Mouse (Mus musculus) cortical plate, adult 2 months (tissue): ENCODE measurements around the gene Fam198b.

Experiments
- CTCF ChIP-seq: fragments of 200-500 bp; IDR thresholded peaks from 2 replicates; pipeline ENCODE4 v1.5.1; 2011; ENCODE audit warnings: mild to moderate bottlenecking, control low read depth, low read length; ENCODE audit not compliant: insufficient read depth; ENCODE audit errors: extremely low read depth
- POLR2A ChIP-seq: fragments of 200-500 bp; IDR thresholded peaks from 2 replicates; pipeline ENCODE4 v1.6.1; 2011; ENCODE audit warnings: mild to moderate bottlenecking, low read length, control low read depth; ENCODE audit not compliant: insufficient read depth; ENCODE audit errors: extremely low read depth

GRCm38 (mm10) chr3:79910375-79911141, 26.2 kb downstream of the Fam198b start:
- no peak for TF ChIP-seq CTCF
- no peak for TF ChIP-seq POLR2A
